Mouse (Mus musculus) cortical plate, adult 2 months (tissue): Measurements from ENCODE around the gene Mtnr1b.

ENCODE experiments used
- CTCF ChIP-seq: fragments of 200-500 bp; IDR thresholded peaks from 2 replicates; pipeline ENCODE4 v1.5.1; 2011; ENCODE audit warnings: mild to moderate bottlenecking, control low read depth, low read length; ENCODE audit not compliant: insufficient read depth; ENCODE audit errors: extremely low read depth
- POLR2A ChIP-seq: fragments of 200-500 bp; IDR thresholded peaks from 2 replicates; pipeline ENCODE4 v1.6.1; 2011; ENCODE audit warnings: mild to moderate bottlenecking, low read length, control low read depth; ENCODE audit not compliant: insufficient read depth; ENCODE audit errors: extremely low read depth

DNA sequence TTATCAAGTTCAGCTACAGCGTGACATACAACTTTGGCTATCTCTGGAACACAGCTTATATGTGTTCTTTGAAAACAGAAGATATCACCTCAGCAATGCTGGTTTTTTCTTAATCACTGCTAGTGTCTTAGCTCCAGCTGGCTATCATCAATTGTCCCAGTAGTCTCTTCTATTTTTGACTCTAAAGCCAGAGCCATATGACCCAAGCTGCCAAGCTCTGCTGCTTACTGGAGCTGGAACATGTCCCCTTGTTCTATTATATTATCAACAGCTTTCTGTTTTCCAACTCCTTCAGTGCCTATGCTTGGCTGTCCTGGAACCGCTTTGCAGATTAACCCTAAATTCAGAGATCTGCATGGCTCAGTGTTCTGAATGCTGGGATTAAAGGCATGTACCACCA is 70.1 kb downstream of the Mtnr1b start:
- TF ChIP-seq POLR2A, result no peak
- TF ChIP-seq CTCF, result no peak
